Mouse (Mus musculus): ENCODE results near the gene Cyb5rl. TPM values are rescaled to one million over a fixed set of nuclear protein-coding genes. Genes with fewer than 3 reads are reported as not detected.

Cyb5rl gene
- polyA plus RNA-seq, 1 experiment from 2014 or later, result 3.6 TPM

GRCm38 (mm10) chr4:107052962-107053553, 13.7 kb upstream of the Cyb5rl start:
- Histone ChIP-seq H3K9me3 (ENCODE audit: control insufficient read depth) (no peaks in the 10 kb centered on the region), H3K36me3 (ENCODE audit: control insufficient read depth, insufficient read depth) (peaks cover 25% of the 10 kb centered on the region), H3K4me3 (ENCODE audit: low read depth, low read length) (no peak overlapping the region), H3K27me3 (replicated peaks; ENCODE audit: control insufficient read depth, insufficient read depth, low read length) (no peaks in the 10 kb centered on the region), H3K9ac (ENCODE audit: low read depth, low read length) (no peak overlapping the region), H3K27ac (ENCODE audit: low read depth, low read length) (no peak overlapping the region), H3K4me2 (replicated peaks; ENCODE audit: low read depth) (no peak overlapping the region), H3K4me1 (replicated peaks; ENCODE audit: control insufficient read depth, insufficient read depth, low read length) (no peaks in the 10 kb centered on the region)
- no peak for ATAC-seq
- 58% methylated on average over 5 of the region's 5 CpGs for WGBS
- TF ChIP-seq CTCF (IDR thresholded peaks at IDR 0.05; ENCODE audit: low read depth), result no peak

DNA sequence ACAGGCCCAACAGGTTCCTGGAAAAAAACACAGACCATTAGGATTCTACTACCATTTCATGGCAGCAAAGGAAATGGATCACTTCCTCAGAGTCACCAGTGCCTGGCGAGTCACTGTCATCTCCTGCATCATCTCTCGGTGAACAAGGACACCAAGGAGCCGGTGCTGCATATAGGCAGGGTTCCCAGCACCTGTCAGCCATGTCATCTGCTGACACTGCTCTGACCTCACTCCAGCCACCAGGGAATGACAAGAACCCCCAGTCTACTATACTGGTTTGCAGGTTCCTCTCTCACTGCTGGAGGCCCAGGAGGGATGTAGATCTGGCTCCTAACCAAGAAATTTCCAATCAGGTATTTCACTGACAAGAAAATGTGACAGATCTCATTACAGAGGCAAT, 10.7 kb upstream of the Cyb5rl start:
- Histone ChIP-seq H3K27ac (ENCODE audit: low read depth, low read length) (no peak overlapping the region), H3K4me1 (replicated peaks; ENCODE audit: control insufficient read depth, insufficient read depth, low read length) (no peaks in the 10 kb centered on the region), H3K4me3 (ENCODE audit: low read depth, low read length) (no peak overlapping the region), H3K27me3 (replicated peaks; ENCODE audit: control insufficient read depth, insufficient read depth, low read length) (no peaks in the 10 kb centered on the region), H3K36me3 (ENCODE audit: control insufficient read depth, insufficient read depth) (peaks cover 45% of the 10 kb centered on the region), H3K9ac (ENCODE audit: low read depth, low read length) (no peak overlapping the region), H3K9me3 (ENCODE audit: control insufficient read depth) (no peaks in the 10 kb centered on the region), H3K4me2 (replicated peaks; ENCODE audit: low read depth) (no peak overlapping the region)
- 80% methylated on average over 3 of the region's 3 CpGs for WGBS
- TF ChIP-seq CTCF (IDR thresholded peaks at IDR 0.05; ENCODE audit: low read depth), result no peak
- no peak for ATAC-seq

DNA sequence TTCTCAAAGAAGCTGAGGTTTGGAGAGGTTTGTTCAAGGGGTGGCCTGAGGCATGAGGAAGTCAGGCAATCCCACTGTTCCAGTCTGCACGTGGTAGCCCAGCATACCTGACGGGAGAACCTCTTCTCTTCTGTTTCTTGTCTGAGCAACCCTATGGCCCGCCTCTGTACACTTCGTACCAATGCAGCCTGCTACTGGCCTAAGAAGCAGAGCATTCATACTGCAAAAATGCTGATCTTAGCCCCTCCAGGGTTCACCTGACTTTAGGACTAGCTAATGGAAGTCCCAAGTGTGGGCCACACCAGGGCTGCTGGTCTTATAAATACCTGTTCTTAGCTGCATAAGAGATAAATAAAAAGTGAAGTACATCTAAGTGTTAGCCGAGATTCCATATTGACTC, 8.4 kb upstream of the Cyb5rl start:
- no peak overlapping the region for H3K4me3 ChIP-seq (ENCODE audit: low read depth, low read length)
- H3K4me2 ChIP-seq (replicated peaks; ENCODE audit: low read depth), result no peak overlapping the region
- no peak overlapping the region for H3K9ac ChIP-seq (ENCODE audit: low read depth, low read length)
- H3K27me3 ChIP-seq (replicated peaks; ENCODE audit: control insufficient read depth, insufficient read depth, low read length), result no peaks in the 10 kb centered on the region
- ATAC-seq, result no peak
- TF ChIP-seq CTCF (IDR thresholded peaks at IDR 0.05; ENCODE audit: low read depth), result no peak
- H3K9me3 ChIP-seq (ENCODE audit: control insufficient read depth), result no peaks in the 10 kb centered on the region
- H3K4me1 ChIP-seq (replicated peaks; ENCODE audit: control insufficient read depth, insufficient read depth, low read length), result no peaks in the 10 kb centered on the region
- 84% methylated on average over 5 of the region's 5 CpGs for WGBS
- peaks cover 61% of the 10 kb centered on the region for H3K36me3 ChIP-seq (ENCODE audit: control insufficient read depth, insufficient read depth)
- no peak overlapping the region for H3K27ac ChIP-seq (ENCODE audit: low read depth, low read length)

DNA sequence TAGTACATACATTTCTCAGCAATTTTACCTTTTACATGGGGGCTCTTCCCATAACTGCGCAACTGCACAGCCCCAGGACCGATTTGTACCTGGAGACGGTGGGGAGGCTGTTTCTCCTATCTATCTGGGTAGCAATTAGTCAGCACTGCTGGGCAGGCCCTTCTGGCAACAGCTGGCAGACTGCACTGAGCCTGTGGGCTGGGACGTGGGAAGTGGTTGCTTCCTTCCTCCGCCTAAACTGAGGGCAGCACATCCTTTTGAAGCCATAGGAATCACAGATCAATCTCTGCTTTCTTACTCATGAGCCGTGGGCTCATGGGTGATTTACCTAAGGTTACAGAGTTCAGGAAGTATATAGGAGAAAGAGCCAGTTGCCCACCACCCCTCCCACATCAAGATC, 8.0 kb upstream of the Cyb5rl start:
- Histone ChIP-seq H3K9me3 (ENCODE audit: control insufficient read depth) (no peaks in the 10 kb centered on the region), H3K36me3 (ENCODE audit: control insufficient read depth, insufficient read depth) (peaks cover 66% of the 10 kb centered on the region), H3K27ac (ENCODE audit: low read depth, low read length) (no peak overlapping the region), H3K4me3 (ENCODE audit: low read depth, low read length) (no peak overlapping the region), H3K4me2 (replicated peaks; ENCODE audit: low read depth) (no peak overlapping the region), H3K27me3 (replicated peaks; ENCODE audit: control insufficient read depth, insufficient read depth, low read length) (no peaks in the 10 kb centered on the region), H3K4me1 (replicated peaks; ENCODE audit: control insufficient read depth, insufficient read depth, low read length) (no peaks in the 10 kb centered on the region), H3K9ac (ENCODE audit: low read depth, low read length) (no peak overlapping the region)
- WGBS, result 72% methylated on average over 6 of the region's 6 CpGs
- no peak for TF ChIP-seq CTCF (IDR thresholded peaks at IDR 0.05; ENCODE audit: low read depth)
- no peak for ATAC-seq

DNA sequence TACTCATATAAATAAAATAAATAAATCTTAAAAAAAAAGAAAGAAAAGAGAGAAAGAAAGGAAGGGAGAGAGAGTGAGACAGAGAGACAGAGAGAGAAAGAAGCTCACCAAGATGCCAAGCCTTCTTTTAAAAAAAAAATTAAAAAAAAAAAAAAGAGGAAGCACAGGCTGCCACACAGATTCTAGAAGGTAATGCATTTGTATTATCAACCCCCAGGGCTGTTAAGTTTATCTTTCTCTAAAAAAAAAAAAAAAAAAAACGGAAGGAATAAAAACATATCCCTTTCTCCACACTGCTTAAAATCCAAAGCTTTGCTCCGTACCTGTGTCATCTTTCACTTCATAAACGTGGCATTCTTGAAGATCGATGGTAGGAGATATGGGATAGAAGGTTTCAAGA, 5.2 kb upstream of the Cyb5rl start:
- 95% methylated on average over 4 of the region's 4 CpGs for WGBS
- H3K9me3 ChIP-seq (ENCODE audit: control insufficient read depth), result no peaks in the 10 kb centered on the region
- ATAC-seq, result no peak
- peaks cover 71% of the 10 kb centered on the region for H3K36me3 ChIP-seq (ENCODE audit: control insufficient read depth, insufficient read depth)
- H3K4me3 ChIP-seq (ENCODE audit: low read depth, low read length), result no peak overlapping the region
- no peaks in the 10 kb centered on the region for H3K27me3 ChIP-seq (replicated peaks; ENCODE audit: control insufficient read depth, insufficient read depth, low read length)
- no peak overlapping the region for H3K4me2 ChIP-seq (replicated peaks; ENCODE audit: low read depth)
- H3K27ac ChIP-seq (ENCODE audit: low read depth, low read length), result no peak overlapping the region
- H3K4me1 ChIP-seq (replicated peaks; ENCODE audit: control insufficient read depth, insufficient read depth, low read length), result no peaks in the 10 kb centered on the region
- no peak for TF ChIP-seq CTCF (IDR thresholded peaks at IDR 0.05; ENCODE audit: low read depth)
- H3K9ac ChIP-seq (ENCODE audit: low read depth, low read length), result no peak overlapping the region

DNA sequence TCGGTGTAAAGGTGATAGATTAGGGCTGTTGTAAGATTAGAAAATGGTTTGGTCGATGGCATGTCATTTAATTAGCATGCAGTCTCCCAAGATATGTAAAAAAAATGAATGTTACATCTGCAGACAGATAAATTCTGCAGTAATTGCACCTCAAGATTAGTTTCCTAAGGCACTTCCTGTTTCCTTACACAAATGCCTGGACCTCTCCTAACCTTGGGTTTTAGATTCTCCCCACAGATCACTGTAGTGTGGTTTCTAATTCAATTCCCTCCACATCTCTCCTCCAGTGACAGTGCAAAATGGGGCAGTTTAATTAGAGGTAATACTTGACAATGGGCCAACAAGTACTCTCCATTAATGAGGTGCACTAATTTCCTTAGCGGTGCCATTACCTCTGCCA, 3.6 kb upstream of the Cyb5rl start:
- TF ChIP-seq CTCF (IDR thresholded peaks at IDR 0.05; ENCODE audit: low read depth), result no peak
- 82% methylated on average over 3 of the region's 3 CpGs for WGBS
- no peak for ATAC-seq

More for the DNA sequence above, 3.6 kb upstream of the Cyb5rl start:
- H3K4me2 ChIP-seq (replicated peaks; ENCODE audit: low read depth), result no peak overlapping the region
- peaks cover 56% of the 10 kb centered on the region for H3K36me3 ChIP-seq (ENCODE audit: control insufficient read depth, insufficient read depth)
- H3K9ac ChIP-seq (ENCODE audit: low read depth, low read length), result no peak overlapping the region
- H3K4me1 ChIP-seq (replicated peaks; ENCODE audit: control insufficient read depth, insufficient read depth, low read length), result no peaks in the 10 kb centered on the region; the same call in 1 of the 2 replicates
- H3K9me3 ChIP-seq (ENCODE audit: control insufficient read depth), result no peaks in the 10 kb centered on the region
- H3K27me3 ChIP-seq (replicated peaks; ENCODE audit: control insufficient read depth, insufficient read depth, low read length), result no peaks in the 10 kb centered on the region
- no peak overlapping the region for H3K27ac ChIP-seq (ENCODE audit: low read depth, low read length)
- no peak overlapping the region for H3K4me3 ChIP-seq (ENCODE audit: low read depth, low read length)

All from intestine, postnatal 0 days (tissue).